Mouse (Mus musculus): ENCODE measurements around the gene Lct.

DNA sequence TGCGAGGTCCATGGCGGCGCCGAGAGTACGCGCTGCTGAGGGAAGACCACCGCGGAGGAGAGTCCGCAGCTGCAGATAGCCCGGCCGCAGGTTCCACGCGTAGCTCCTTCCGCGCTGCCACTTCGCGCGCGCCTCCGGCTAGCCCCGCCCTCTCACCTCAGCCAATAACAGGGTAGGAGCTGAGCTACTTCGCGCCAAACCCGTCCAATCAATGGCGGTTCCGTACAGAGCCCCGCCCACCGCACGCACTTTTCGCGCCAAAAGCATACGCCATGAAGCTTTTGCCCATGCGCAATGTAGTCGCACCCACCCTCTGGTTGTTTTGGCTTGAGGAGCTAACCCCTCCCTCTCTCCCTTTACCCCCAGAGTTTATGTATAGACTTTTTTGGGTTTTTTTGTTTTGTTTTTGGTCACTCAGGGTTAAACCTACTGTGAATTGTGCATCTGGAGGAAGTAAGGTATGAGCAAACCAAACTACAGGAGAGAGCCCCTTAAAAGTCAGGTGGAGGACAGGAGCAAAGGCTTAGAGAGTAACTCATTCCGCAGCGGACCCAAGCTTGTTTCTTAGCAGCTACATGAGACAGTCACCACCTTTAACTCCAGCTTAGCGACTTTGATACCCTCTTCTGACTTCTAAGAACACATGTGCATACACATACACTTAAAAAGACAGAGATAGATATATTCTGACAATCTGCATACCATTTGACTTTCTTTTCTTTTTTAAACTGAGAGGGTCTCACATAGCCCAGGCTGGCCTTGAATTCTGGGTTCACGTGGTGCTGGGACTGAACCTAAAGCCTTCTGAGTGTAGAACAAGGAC is 31.6 kb upstream of the Lct start, which contains the start of gene Mcm6:
- no peak for TF ChIP-seq CTCF (IDR thresholded peaks at IDR 0.05; ENCODE audit: borderline replicate concordance, extremely low read depth, insufficient read depth, insufficient read length)
- TF ChIP-seq POLR2A (IDR thresholded peaks at IDR 0.05; ENCODE audit: borderline replicate concordance, extremely low read depth, insufficient read depth, insufficient read length, poor library complexity, severe bottlenecking): peak; percentile 49; the same call in 1 of the 2 replicates

Data from brain, embryonic 14.5 days (tissue).